Mouse (Mus musculus): ENCODE results near the gene Coro2a.
A peak's percentile ranks its signal among the peaks of the same experiment; 100 is the strongest.

Gene Coro2a

GRCm38 (mm10) chr4:46558672-46559667 is 43.0 kb downstream of the Coro2a start:
- no peak for DNase-seq (ENCODE audit: low spot score)

GRCm38 (mm10) chr4:46556933-46557332 is 45.1 kb downstream of the Coro2a start:
- no peak for DNase-seq (ENCODE audit: low spot score)

- DNase-seq (ENCODE audit: low spot score) = no peak
Measured at GRCm38 (mm10) chr4:46555762-46556161, 46.2 kb downstream of the Coro2a start.

- DNase-seq (ENCODE audit: low spot score) = no peak
Measured at GRCm38 (mm10) chr4:46554295-46555069, 47.5 kb downstream of the Coro2a start.

GRCm38 (mm10) chr4:46553864-46554263 is 48.1 kb downstream of the Coro2a start:
- DNase-seq (ENCODE audit: low spot score) = no peak

GRCm38 (mm10) chr4:46550406-46550805 is 51.6 kb downstream of the Coro2a start:
- DNase-seq (ENCODE audit: low spot score) = no peak

- DNase-seq (ENCODE audit: low spot score) = no peak
Measured at GRCm38 (mm10) chr4:46549979-46550378, 52.0 kb downstream of the Coro2a start.

- no peak for DNase-seq (ENCODE audit: low spot score)
Measured at GRCm38 (mm10) chr4:46546709-46547108, 55.3 kb downstream of the Coro2a start.

- DNase-seq (ENCODE audit: low spot score) = no peak
Measured at GRCm38 (mm10) chr4:46545498-46545897, 56.5 kb downstream of the Coro2a start.

GRCm38 (mm10) chr4:46544313-46544712 is 57.7 kb downstream of the Coro2a start:
- DNase-seq (ENCODE audit: low spot score) = peak; percentile 34

- DNase-seq (ENCODE audit: low spot score) = no peak
Measured at GRCm38 (mm10) chr4:46543366-46544050, 58.5 kb downstream of the Coro2a start.

GRCm38 (mm10) chr4:46541707-46542106 is 60.3 kb downstream of the Coro2a start:
- no peak for DNase-seq (ENCODE audit: low spot score)

GRCm38 (mm10) chr4:46539167-46539566 is 62.8 kb downstream of the Coro2a start:
- no peak for DNase-seq (ENCODE audit: low spot score)

GRCm38 (mm10) chr4:46535840-46536361 is 66.1 kb downstream of the Coro2a start, which contains the start of gene Trim14:
TSS of gene Trim14 (minus strand) at chr4:46536141.
- DNase-seq (ENCODE audit: low spot score) = peak; percentile 79

- peak; percentile 56 for DNase-seq (ENCODE audit: low spot score)
Measured at GRCm38 (mm10) chr4:46535094-46535830, 66.7 kb downstream of the Coro2a start.

- DNase-seq (ENCODE audit: low spot score) = no peak
Measured at GRCm38 (mm10) chr4:46533934-46534720, 67.9 kb downstream of the Coro2a start.

GRCm38 (mm10) chr4:46532926-46533325 is 69.1 kb downstream of the Coro2a start:
- DNase-seq (ENCODE audit: low spot score) = no peak

- DNase-seq (ENCODE audit: low spot score) = no peak
Measured at GRCm38 (mm10) chr4:46532511-46532910, 69.5 kb downstream of the Coro2a start.

- no peak for DNase-seq (ENCODE audit: low spot score)
Measured at GRCm38 (mm10) chr4:46529722-46530121, 72.3 kb downstream of the Coro2a start.

- DNase-seq (ENCODE audit: low spot score) = no peak
Measured at GRCm38 (mm10) chr4:46527558-46527926, 74.5 kb downstream of the Coro2a start.

All from T-cell, adult 2 months (primary cell).